Mouse (Mus musculus): ENCODE measurements around the gene Sez6l.

DNA sequence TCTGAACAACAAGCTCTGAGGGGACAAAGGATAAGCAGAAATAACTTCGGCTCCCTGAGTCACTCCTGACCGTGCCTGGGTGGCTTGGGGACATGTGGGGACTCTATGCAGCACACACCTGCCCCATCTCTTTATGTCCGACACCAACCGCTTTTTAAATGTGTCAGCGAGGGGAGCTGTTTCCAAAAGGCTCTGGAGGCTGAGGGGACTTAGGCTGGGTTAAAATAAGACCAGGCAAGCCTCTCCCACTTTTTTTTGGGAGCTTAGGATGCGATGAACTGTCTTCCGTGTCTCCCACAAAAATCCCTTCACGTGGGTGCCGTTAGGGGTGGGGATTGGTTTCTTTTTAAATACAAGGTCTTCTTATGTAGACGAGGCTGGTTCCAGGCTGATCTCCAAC is 22.5 kb downstream of the Sez6l start:
- no peak for TF ChIP-seq POLR2A (IDR thresholded peaks at IDR 0.05; ENCODE audit: borderline replicate concordance, extremely low read depth, insufficient read depth, insufficient read length, poor library complexity, severe bottlenecking)
- TF ChIP-seq CTCF (IDR thresholded peaks at IDR 0.05; ENCODE audit: borderline replicate concordance, extremely low read depth, insufficient read depth, insufficient read length) = no peak
